Mouse (Mus musculus): ENCODE data around the gene Slc2a5. TPM values are rescaled to one million over a fixed set of nuclear protein-coding genes. Genes with fewer than 3 reads are reported as not detected.
A peak's percentile ranks its signal among the peaks of the same experiment; 100 is the strongest.

Gene Slc2a5
- polyA plus RNA-seq, 1 experiment from 2014 or later = 0.50 TPM

- 79% methylated on average over 4 of the region's 4 CpGs for WGBS
- Histone ChIP-seq H3K9me3 (ENCODE audit: control insufficient read depth, low read length) (no peaks in the 10 kb centered on the region), H3K36me3 (ENCODE audit: control insufficient read depth, insufficient read depth, low read length) (no peaks in the 10 kb centered on the region), H3K4me2 (ENCODE audit: low read depth, low read length) (no peak overlapping the region), H3K9ac (ENCODE audit: low read length) (no peak overlapping the region), H3K4me1 (replicated peaks; ENCODE audit: control insufficient read depth, insufficient read depth, low read length) (peaks cover 23% of the 10 kb centered on the region), H3K27me3 (ENCODE audit: control insufficient read depth, insufficient read depth, low read depth, low read length) (no peaks in the 10 kb centered on the region), H3K4me3 (ENCODE audit: low read length) (no peak overlapping the region), H3K27ac (ENCODE audit: low read length) (no peak overlapping the region)
- ATAC-seq (ENCODE audit: low read depth) = no peak
Measured at GRCm38 (mm10) chr4:150085366-150085765, 33.7 kb upstream of the Slc2a5 start.

- WGBS = under 1% methylated on average over 7 of the region's 7 CpGs
- Histone ChIP-seq H3K36me3 (ENCODE audit: control insufficient read depth, insufficient read depth, low read length) (no peaks in the 10 kb centered on the region), H3K27me3 (ENCODE audit: control insufficient read depth, insufficient read depth, low read depth, low read length) (no peaks in the 10 kb centered on the region), H3K9ac (ENCODE audit: low read length) (peak overlapping the region; percentile 64), H3K4me2 (ENCODE audit: low read depth, low read length) (peak overlapping the region; percentile 92), H3K27ac (ENCODE audit: low read length) (peak overlapping the region; percentile 77), H3K4me1 (replicated peaks; ENCODE audit: control insufficient read depth, insufficient read depth, low read length) (peaks cover 30% of the 10 kb centered on the region), H3K9me3 (ENCODE audit: control insufficient read depth, low read length) (no peaks in the 10 kb centered on the region), H3K4me3 (ENCODE audit: low read length) (peak overlapping the region; percentile 64)
- ATAC-seq (ENCODE audit: low read depth) = no peak
Measured at GRCm38 (mm10) chr4:150086841-150087160, 32.3 kb upstream of the Slc2a5 start.

- peak; percentile 97 for ATAC-seq (ENCODE audit: low read depth)
- peak within 1 kb of the TSS; percentile 64 for H3K4me3 ChIP-seq (ENCODE audit: low read length)
- no peaks in the 10 kb centered on the region for H3K27me3 ChIP-seq (ENCODE audit: control insufficient read depth, insufficient read depth, low read depth, low read length)
- under 1% methylated on average over 52 of the region's 56 CpGs for WGBS
- peak within 1 kb of the TSS; percentile 73 for H3K9ac ChIP-seq (ENCODE audit: low read length)
- H3K9me3 ChIP-seq (ENCODE audit: control insufficient read depth, low read length) = no peaks in the 10 kb centered on the region
- H3K36me3 ChIP-seq (ENCODE audit: control insufficient read depth, insufficient read depth, low read length) = no peaks in the 10 kb centered on the region
- H3K27ac ChIP-seq (ENCODE audit: low read length) = peak within 1 kb of the TSS; percentile 77
- H3K4me1 ChIP-seq (replicated peaks; ENCODE audit: control insufficient read depth, insufficient read depth, low read length) = peaks cover 30% of the 10 kb centered on the region
- H3K4me2 ChIP-seq (ENCODE audit: low read depth, low read length) = peak within 1 kb of the TSS; percentile 92
Measured at GRCm38 (mm10) chr4:150087161-150087889, 31.8 kb upstream of the Slc2a5 start, which contains the start of gene Gpr157. Gene Gpr157 (plus strand): TSS chr4:150087365.

- no peaks in the 10 kb centered on the region for H3K36me3 ChIP-seq (ENCODE audit: control insufficient read depth, insufficient read depth, low read length)
- H3K4me3 ChIP-seq (ENCODE audit: low read length) = peak overlapping the region; percentile 64
- peak overlapping the region; percentile 77 for H3K27ac ChIP-seq (ENCODE audit: low read length)
- no peaks in the 10 kb centered on the region for H3K27me3 ChIP-seq (ENCODE audit: control insufficient read depth, insufficient read depth, low read depth, low read length)
- no peaks in the 10 kb centered on the region for H3K9me3 ChIP-seq (ENCODE audit: control insufficient read depth, low read length)
- peak overlapping the region; percentile 92 for H3K4me2 ChIP-seq (ENCODE audit: low read depth, low read length)
- ATAC-seq (ENCODE audit: low read depth) = no peak
- H3K4me1 ChIP-seq (replicated peaks; ENCODE audit: control insufficient read depth, insufficient read depth, low read length) = peaks cover 30% of the 10 kb centered on the region
- H3K9ac ChIP-seq (ENCODE audit: low read length) = peak overlapping the region; percentile 73
- 15% methylated on average over 29 of the region's 29 CpGs for WGBS
Measured at GRCm38 (mm10) chr4:150087890-150088530, 31.1 kb upstream of the Slc2a5 start.

- Histone ChIP-seq H3K27me3 (ENCODE audit: control insufficient read depth, insufficient read depth, low read depth, low read length) (no peaks in the 10 kb centered on the region), H3K36me3 (ENCODE audit: control insufficient read depth, insufficient read depth, low read length) (no peaks in the 10 kb centered on the region), H3K4me3 (ENCODE audit: low read length) (peak overlapping the region; percentile 64), H3K4me1 (replicated peaks; ENCODE audit: control insufficient read depth, insufficient read depth, low read length) (peaks cover 36% of the 10 kb centered on the region), H3K9ac (ENCODE audit: low read length) (peak overlapping the region; percentile 27; the same call in 1 of the 2 replicates), H3K4me2 (ENCODE audit: low read depth, low read length) (peak overlapping the region; percentile 92), H3K27ac (ENCODE audit: low read length) (no peak overlapping the region), H3K9me3 (ENCODE audit: control insufficient read depth, low read length) (no peaks in the 10 kb centered on the region)
- 49% methylated on average over 10 of the region's 10 CpGs for WGBS
- ATAC-seq (ENCODE audit: low read depth) = no peak
Measured at GRCm38 (mm10) chr4:150089121-150089520, 30.0 kb upstream of the Slc2a5 start.

GRCm38 (mm10) chr4:150091887-150092582 lies 27.0 kb upstream of the Slc2a5 start:
- no peak for ATAC-seq (ENCODE audit: low read depth)
- Histone ChIP-seq H3K4me2 (ENCODE audit: low read depth, low read length) (no peak overlapping the region), H3K9ac (ENCODE audit: low read length) (no peak overlapping the region), H3K36me3 (ENCODE audit: control insufficient read depth, insufficient read depth, low read length) (no peaks in the 10 kb centered on the region), H3K4me1 (replicated peaks; ENCODE audit: control insufficient read depth, insufficient read depth, low read length) (peaks cover 40% of the 10 kb centered on the region), H3K27me3 (ENCODE audit: control insufficient read depth, insufficient read depth, low read depth, low read length) (no peaks in the 10 kb centered on the region), H3K9me3 (ENCODE audit: control insufficient read depth, low read length) (no peaks in the 10 kb centered on the region), H3K27ac (ENCODE audit: low read length) (no peak overlapping the region), H3K4me3 (ENCODE audit: low read length) (no peak overlapping the region)
- WGBS = 78% methylated on average over 18 of the region's 18 CpGs

GRCm38 (mm10) chr4:150092583-150092902 lies 26.5 kb upstream of the Slc2a5 start:
- Histone ChIP-seq H3K9me3 (ENCODE audit: control insufficient read depth, low read length) (no peaks in the 10 kb centered on the region), H3K27ac (ENCODE audit: low read length) (no peak overlapping the region), H3K27me3 (ENCODE audit: control insufficient read depth, insufficient read depth, low read depth, low read length) (no peaks in the 10 kb centered on the region), H3K36me3 (ENCODE audit: control insufficient read depth, insufficient read depth, low read length) (no peaks in the 10 kb centered on the region), H3K4me2 (ENCODE audit: low read depth, low read length) (no peak overlapping the region), H3K4me3 (ENCODE audit: low read length) (no peak overlapping the region), H3K4me1 (replicated peaks; ENCODE audit: control insufficient read depth, insufficient read depth, low read length) (peaks cover 40% of the 10 kb centered on the region), H3K9ac (ENCODE audit: low read length) (no peak overlapping the region)
- 48% methylated on average over 3 of the region's 3 CpGs for WGBS
- ATAC-seq (ENCODE audit: low read depth) = no peak

GRCm38 (mm10) chr4:150093560-150094462 lies 25.3 kb upstream of the Slc2a5 start:
- no peaks in the 10 kb centered on the region for H3K9me3 ChIP-seq (ENCODE audit: control insufficient read depth, low read length)
- ATAC-seq (ENCODE audit: low read depth) = 0 out of 2 replicates have a peak, but pooled peaks have one; percentile 29
- H3K4me1 ChIP-seq (replicated peaks; ENCODE audit: control insufficient read depth, insufficient read depth, low read length) = peaks cover 33% of the 10 kb centered on the region
- 35% methylated on average over 12 of the region's 12 CpGs for WGBS
- no peaks in the 10 kb centered on the region for H3K36me3 ChIP-seq (ENCODE audit: control insufficient read depth, insufficient read depth, low read length)
- no peak overlapping the region for H3K4me3 ChIP-seq (ENCODE audit: low read length)
- no peak overlapping the region for H3K27ac ChIP-seq (ENCODE audit: low read length)
- H3K4me2 ChIP-seq (ENCODE audit: low read depth, low read length) = no peak overlapping the region
- no peaks in the 10 kb centered on the region for H3K27me3 ChIP-seq (ENCODE audit: control insufficient read depth, insufficient read depth, low read depth, low read length)
- H3K9ac ChIP-seq (ENCODE audit: low read length) = peak overlapping the region; percentile 30; the same call in 1 of the 2 replicates
